Mouse (Mus musculus) heart, postnatal 0 days (tissue): ENCODE measurements around the gene Ncan. TPM values are rescaled to one million over a fixed set of nuclear protein-coding genes. Genes with fewer than 3 reads are reported as not detected.

Experiments used
- ATAC-seq: fragments of 200-750 bp; cut with Nextera tagmentation; 2 replicates; pipeline ENCODE4 v1.8.0; 2017; ENCODE audit warnings: low read depth, moderate number of reproducible peaks, moderate library complexity; ENCODE audit not compliant: insufficient read depth
- DNase-seq: peaks from one replicate; pipeline ENCODE4 v3.0.0-alpha.2; 2016; ENCODE audit warnings: low spot score
- H3K27ac ChIP-seq: fragments of 300-500 bp; sonication (generic); 2 replicates; pipeline ENCODE4 v1.5.1; 2014; ENCODE audit warnings: low read depth, mild to moderate bottlenecking
- H3K27me3 ChIP-seq: fragments of 300-500 bp; sonication (generic); 2 replicates; pipeline ENCODE4 v1.6.1; 2014; ENCODE audit warnings: low read length, mixed read lengths; ENCODE audit not compliant: control insufficient read depth, insufficient read depth
- H3K36me3 ChIP-seq: fragments of 300-500 bp; sonication (generic); replicated peaks from 2 replicates; pipeline ENCODE4 v1.6.1; 2014; ENCODE audit warnings: low read length, mixed read lengths; ENCODE audit not compliant: control insufficient read depth, insufficient read depth
- H3K4me1 ChIP-seq: fragments of 300-500 bp; sonication (generic); 2 replicates; pipeline ENCODE4 v1.6.1; 2014; ENCODE audit warnings: antibody characterized with exemption; ENCODE audit not compliant: control insufficient read depth, insufficient read depth
- H3K4me2 ChIP-seq: fragments of 300-500 bp; sonication (generic); 2 replicates; pipeline ENCODE4 v1.6.1; 2014; ENCODE audit warnings: low read depth, mild to moderate bottlenecking, low read length, moderate library complexity
- H3K4me3 ChIP-seq: fragments of 300-500 bp; sonication (generic); 2 replicates; pipeline ENCODE4 v1.5.1; 2014; ENCODE audit warnings: low read depth, low read length
- H3K9ac ChIP-seq: fragments of 300-500 bp; sonication (generic); replicated peaks from 2 replicates; pipeline ENCODE4 v1.6.1; 2014; ENCODE audit warnings: low read depth, low read length, mixed read lengths
- H3K9me3 ChIP-seq: fragments of 300-500 bp; sonication (generic); replicated peaks from 2 replicates; pipeline ENCODE4 v1.6.1; 2016; ENCODE audit warnings: low read length; ENCODE audit not compliant: control insufficient read depth
- CTCF ChIP-seq: IDR thresholded peaks from 2 replicates; pipeline ENCODE4 v1.5.1; 2016; ENCODE audit warnings: antibody characterized with exemption, control low read depth, low read depth
- EP300 ChIP-seq: IDR thresholded peaks from 2 replicates; pipeline ENCODE4 v1.6.1; 2016; ENCODE audit warnings: antibody characterized with exemption, low read depth
- WGBS: fragments of 180-500 bp; shearing (Covaris S2); extraction: QIAGEN DNeasy Blood & Tissue Kit; methylation state at CpG from one replicate; pipeline ENCODE4 v1.1.7; 2014; 5-methylcytosine and 5-hydroxymethylcytosine counted together
- microRNA-seq: library from miRNA; unstranded; fragments of <30 nt; microRNA quantifications from one replicate; pipeline ENCODE4, GENCODE M21; 2016
- polyA plus RNA-seq: library from polyadenylated mRNA; unstranded; fragments of >200 nt; fragmentation: Nextera tagmentation; extraction: Ambion mirVana; gene quantifications from 2 replicates; pipeline ENCODE4 v1.2.1, GENCODE M21; 2015
- total RNA-seq: library from RNA; depleted of rRNA; stranded (reverse); fragments of >200 nt; gene quantifications from 2 replicates; pipeline ENCODE4 v1.2.3, GENCODE M21; 2014; ENCODE audit warnings: low replicate concordance; rRNA removed

The Ncan gene
- total and polyA plus RNA-seq, 2 experiments from 2014 or later: 0.10 TPM; not detected in 1

GRCm38 (mm10) chr8:70049662-70050061, 71.0 kb downstream of the Ncan start:
- DNase-seq: no peak
- TF ChIP-seq CTCF (no peak), EP300 (no peak)
- Histone ChIP-seq H3K4me1 (no peaks in the 10 kb centered on the region), H3K9me3 (no peaks in the 10 kb centered on the region), H3K36me3 (peaks cover 47% of the 10 kb centered on the region), H3K27me3 (no peaks in the 10 kb centered on the region), H3K4me2 (no peak overlapping the region), H3K27ac (no peak overlapping the region), H3K4me3 (no peak overlapping the region), H3K9ac (no peak overlapping the region)
- ATAC-seq: no peak

DNA sequence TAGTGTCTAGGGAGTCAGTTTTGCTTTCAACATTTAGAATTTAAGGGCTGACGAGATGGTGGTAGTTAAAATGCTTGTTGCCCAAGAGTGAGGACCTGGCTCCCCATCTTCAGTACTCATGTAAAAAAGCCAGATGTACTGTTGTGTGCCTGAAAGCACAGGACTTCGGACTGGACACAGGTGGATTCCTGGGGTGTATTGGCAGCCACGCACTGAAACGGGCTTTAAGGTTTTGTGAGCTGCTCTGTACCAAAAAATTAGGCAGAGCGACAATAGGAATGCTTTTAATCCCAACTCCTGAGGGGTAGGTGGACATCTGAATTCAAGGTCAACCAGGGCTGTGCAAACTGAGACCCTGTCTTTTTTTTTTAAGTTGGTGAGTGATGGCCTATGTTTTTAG, 76.7 kb downstream of the Ncan start:
- 87% methylated on average over 5 of the region's 5 CpGs for WGBS
- Histone ChIP-seq H3K4me1 (peaks cover 22% of the 10 kb centered on the region), H3K27ac (no peak overlapping the region), H3K27me3 (no peaks in the 10 kb centered on the region), H3K36me3 (peaks cover 7% of the 10 kb centered on the region), H3K9me3 (no peaks in the 10 kb centered on the region), H3K4me3 (no peak overlapping the region), H3K9ac (no peak overlapping the region), H3K4me2 (no peak overlapping the region)
- ATAC-seq (no peak), DNase-seq (no peak)
- TF ChIP-seq EP300: no peak
- no peak for TF ChIP-seq CTCF

Small RNAs within 50 kb of the gene (microRNA-seq; reads per million reads assigned to microRNA genes)
- gene Mir7066: not detected

Other genes starting within 250 kb of the Ncan start
- gene Cilp2, start 233.2 kb downstream of the Ncan start, total RNA-seq: 0.23 and 0.43 TPM in 2 replicates
- 0.36 and 0.49 TPM in 2 replicates for gene Cilp2, start 233.2 kb downstream of the Ncan start, polyA plus RNA-seq
- 0.11 TPM in 1 of 2 replicates, not detected in the other for gene Tssk6, start 218.7 kb downstream of the Ncan start, total RNA-seq
- gene Tssk6, start 218.7 kb downstream of the Ncan start, polyA plus RNA-seq: 1.1 and 1.2 TPM in 2 replicates
- gene Ndufa13, start 218.3 kb downstream of the Ncan start, total RNA-seq: 223 and 232 TPM in 2 replicates
- 666 and 702 TPM in 2 replicates for gene Ndufa13, start 218.3 kb downstream of the Ncan start, polyA plus RNA-seq
- gene Yjefn3, start 218.2 kb downstream of the Ncan start, total RNA-seq: 1.2 and 22.3 TPM in 2 replicates
- gene Yjefn3, start 218.2 kb downstream of the Ncan start, polyA plus RNA-seq: 12.9 and 13.9 TPM in 2 replicates
- gene Gatad2a, start 124.5 kb downstream of the Ncan start, total RNA-seq: 26.9 and 58.8 TPM in 2 replicates
- 17.0 and 18.9 TPM in 2 replicates for gene Gatad2a, start 124.5 kb downstream of the Ncan start, polyA plus RNA-seq
- gene Mau2, start 78.1 kb downstream of the Ncan start, total RNA-seq: 71.1 and 92.3 TPM in 2 replicates
- gene Mau2, start 78.1 kb downstream of the Ncan start, polyA plus RNA-seq: 25.6 and 28.0 TPM in 2 replicates
- gene Sugp1, start 78.1 kb downstream of the Ncan start, total RNA-seq: 11.5 TPM in 2 replicates
- gene Sugp1, start 78.1 kb downstream of the Ncan start, polyA plus RNA-seq: 22.6 and 23.0 TPM in 2 replicates
- gene Tm6sf2, start 47.9 kb downstream of the Ncan start, total RNA-seq: 2.1 TPM in 1 of 2 replicates, not detected in the other
- gene Tm6sf2, start 47.9 kb downstream of the Ncan start, polyA plus RNA-seq: 1.0 and 1.3 TPM in 2 replicates
- not detected in 2 replicates for gene Hapln4, start 37.4 kb downstream of the Ncan start, total RNA-seq
- not detected in 2 replicates for gene Hapln4, start 37.4 kb downstream of the Ncan start, polyA plus RNA-seq
- gene Nr2c2ap, start 10.5 kb upstream of the Ncan start, total RNA-seq: 2.9 and 10.3 TPM in 2 replicates
- gene Nr2c2ap, start 10.5 kb upstream of the Ncan start, polyA plus RNA-seq: 29.2 and 32.5 TPM in 2 replicates
- gene Rfxank, start 18.3 kb upstream of the Ncan start, total RNA-seq: 29.4 and 48.4 TPM in 2 replicates
- gene Rfxank, start 18.3 kb upstream of the Ncan start, polyA plus RNA-seq: 22.5 and 23.9 TPM in 2 replicates
- gene Borcs8, start 18.6 kb upstream of the Ncan start, total RNA-seq: 34.3 and 68.4 TPM in 2 replicates
- gene Borcs8, start 18.6 kb upstream of the Ncan start, polyA plus RNA-seq: 32.1 and 34.5 TPM in 2 replicates
- not detected in 2 replicates for gene Mef2b, start 18.8 kb upstream of the Ncan start, total RNA-seq
- gene Mef2b, start 18.8 kb upstream of the Ncan start, polyA plus RNA-seq: 0.20 TPM in 1 of 2 replicates, not detected in the other
- gene Tmem161a, start 51.5 kb upstream of the Ncan start, total RNA-seq: 155 and 174 TPM in 2 replicates
- 120 and 132 TPM in 2 replicates for gene Tmem161a, start 51.5 kb upstream of the Ncan start, polyA plus RNA-seq
- 20.6 and 29.1 TPM in 2 replicates for gene Slc25a42, start 91.4 kb upstream of the Ncan start, total RNA-seq
- 16.5 and 19.1 TPM in 2 replicates for gene Slc25a42, start 91.4 kb upstream of the Ncan start, polyA plus RNA-seq
- gene Sugp2, start 113.4 kb upstream of the Ncan start, total RNA-seq: 32.0 and 48.7 TPM in 2 replicates
- 14.5 and 15.5 TPM in 2 replicates for gene Sugp2, start 113.4 kb upstream of the Ncan start, polyA plus RNA-seq
- 20.1 and 26.5 TPM in 2 replicates for gene Armc6, start 113.6 kb upstream of the Ncan start, total RNA-seq
- 11.9 and 13.1 TPM in 2 replicates for gene Armc6, start 113.6 kb upstream of the Ncan start, polyA plus RNA-seq
- 29.1 and 38.9 TPM in 2 replicates for gene Homer3, start 162.0 kb upstream of the Ncan start, total RNA-seq
- gene Homer3, start 162.0 kb upstream of the Ncan start, polyA plus RNA-seq: 19.5 TPM in 2 replicates
- 33.1 and 35.6 TPM in 2 replicates for gene Ddx49, start 181.6 kb upstream of the Ncan start, total RNA-seq
- 24.4 and 26.7 TPM in 2 replicates for gene Ddx49, start 181.6 kb upstream of the Ncan start, polyA plus RNA-seq
- gene Cope, start 181.6 kb upstream of the Ncan start, total RNA-seq: 154 and 193 TPM in 2 replicates
- 294 and 295 TPM in 2 replicates for gene Cope, start 181.6 kb upstream of the Ncan start, polyA plus RNA-seq
- 0.80 TPM in 1 of 2 replicates, not detected in the other for gene Cers1, start 194.9 kb upstream of the Ncan start, total RNA-seq
- 0.27 and 0.59 TPM in 2 replicates for gene Cers1, start 194.9 kb upstream of the Ncan start, polyA plus RNA-seq
- gene Gdf1, start 208.9 kb upstream of the Ncan start, total RNA-seq: not detected in 2 replicates
- gene Gdf1, start 208.9 kb upstream of the Ncan start, polyA plus RNA-seq: 0.18 and 0.20 TPM in 2 replicates
- gene Upf1, start 232.4 kb upstream of the Ncan start, total RNA-seq: 16.5 and 26.3 TPM in 2 replicates
- gene Upf1, start 232.4 kb upstream of the Ncan start, polyA plus RNA-seq: 7.0 and 7.5 TPM in 2 replicates